Mouse (Mus musculus) Patski (cell line): ENCODE measurements around the gene Acot11. TPM values are rescaled to one million over a fixed set of nuclear protein-coding genes. Genes with fewer than 3 reads are reported as not detected.

Experiments
- ATAC-seq: fragments of 100-300 bp; one replicate; pipeline ENCODE4 v1.8.0; 2021
- CTCF ChIA-PET: fragments of 350-600 bp; sonication (Branson Sonifier 250); formaldehyde crosslinking; loops from one replicate; lab custom pipeline; 2022; ENCODE audit warnings: inconsistent platforms; lab: Charles Lee
- POLR2A ChIA-PET: fragments of 350-600 bp; sonication (Branson Sonifier 250); formaldehyde crosslinking; loops from one replicate; lab custom pipeline; 2022; ENCODE audit warnings: antibody characterized with exemption, inconsistent platforms; lab: Charles Lee
- DNase-seq: peaks from one replicate; pipeline ENCODE4 v3.0.0-alpha.2; 2011; ENCODE audit warnings: low read depth, low spot score
- H3K27me3 ChIP-seq: fragments of 371-371 bp; one replicate; pipeline ENCODE4 v1.5.1; 2021
- CTCF ChIP-seq: fragments of 100-300 bp; IDR thresholded peaks from one replicate; pipeline ENCODE4 v1.5.1; 2021
- in situ Hi-C: fragments of 300-500 bp; cut with MboI; formaldehyde crosslinking; loops from 3 replicates; pipeline ENCODE4 v1.11.1; 2018; ENCODE audit warnings: low pct_unique_long_range_greater_than_20kb, mixed read lengths
- polyA plus RNA-seq: library from polyadenylated mRNA; unstranded; gene quantifications from one replicate; pipeline ENCODE4 v1.2.3, GENCODE M21; 2021

Gene Acot11
- polyA plus RNA-seq, 1 experiment from 2014 or later, result 0.23 TPM

- ChIA-PET CTCF (interaction anchor here (0.9 to 2.3 kb wide), 3 partner anchors 8 to 87 kb away, joined by 3 to 9 read pairs (median 4); no protein-coding TSS in a partner anchor), POLR2A (interaction anchor here (0.6 kb wide), 1 partner anchor 91 kb away, joined by 8 read pairs; no protein-coding TSS in a partner anchor)
- no peak for TF ChIP-seq CTCF
- in situ Hi-C loops, result loop anchor here (10.0 kb wide), 1 partner anchor 86 kb away; the partner anchor contains the start of gene Lexm
- DNase-seq, result no peak
- ATAC-seq, result no peak
- H3K27me3 ChIP-seq, result no peaks in the 10 kb centered on the region
These were observed 104.0 kb downstream of the Acot11 start for GRCm38 (mm10) chr4:106700798-106701197.

- CTCF ChIA-PET, result interaction anchor here (2.3 kb wide), 1 partner anchor 86 kb away, joined by 9 read pairs; no protein-coding TSS in a partner anchor
- no peaks in the 10 kb centered on the region for H3K27me3 ChIP-seq
- POLR2A ChIA-PET, result no interaction called here
- in situ Hi-C loops, result loop anchor here (10.0 kb wide), 1 partner anchor 85 kb away; the partner anchor contains the start of gene Lexm
- TF ChIP-seq CTCF, result no peak
- DNase-seq (no peak), ATAC-seq (no peak)
These were observed 104.8 kb downstream of the Acot11 start for GRCm38 (mm10) chr4:106699989-106700388.

Other genes with a start within 250 kb of the Acot11 start
- 17.7 TPM for gene Dhcr24, start 244.0 kb downstream of the Acot11 start, polyA plus RNA-seq
- not detected for gene Lexm, start 187.8 kb downstream of the Acot11 start, polyA plus RNA-seq
- 0.72 TPM for gene Ttc22, start 182.6 kb downstream of the Acot11 start, polyA plus RNA-seq
- 5.8 TPM for gene Pars2, start 153.9 kb downstream of the Acot11 start, polyA plus RNA-seq
- 20.5 TPM for gene Ttc4, start 126.1 kb downstream of the Acot11 start, polyA plus RNA-seq
- 0.01 TPM for gene Mroh7, start 74.1 kb downstream of the Acot11 start, polyA plus RNA-seq
- gene Fam151a, start 71.1 kb downstream of the Acot11 start, polyA plus RNA-seq, result not detected
- 64.7 TPM for gene Ssbp3, start 105.7 kb upstream of the Acot11 start, polyA plus RNA-seq